Mouse (Mus musculus) gastrocnemius, postnatal 25 days (tissue): ENCODE measurements around the gene Igsf11. TPM values are rescaled to one million over a fixed set of nuclear protein-coding genes. Genes with fewer than 3 reads are reported as not detected.
"Not testable (repeated sequence)": the region's sequence is repeated elsewhere in the genome, so short reads cannot be mapped to it uniquely, and the experiment has no call there.

Experiments used
- DNase-seq: peaks from one replicate; pipeline ENCODE4 v3.0.0; 2022
- total RNA-seq, 2 experiments: library from RNA; stranded (reverse); gene quantifications; 1 replicate in 1 of 2; 2 replicates in 1 of 2; pipeline ENCODE4 v1.2.3; 2021

Gene Igsf11
- total RNA-seq, 2 experiments from 2014 or later: 0.21 to 0.43 TPM

DNA sequence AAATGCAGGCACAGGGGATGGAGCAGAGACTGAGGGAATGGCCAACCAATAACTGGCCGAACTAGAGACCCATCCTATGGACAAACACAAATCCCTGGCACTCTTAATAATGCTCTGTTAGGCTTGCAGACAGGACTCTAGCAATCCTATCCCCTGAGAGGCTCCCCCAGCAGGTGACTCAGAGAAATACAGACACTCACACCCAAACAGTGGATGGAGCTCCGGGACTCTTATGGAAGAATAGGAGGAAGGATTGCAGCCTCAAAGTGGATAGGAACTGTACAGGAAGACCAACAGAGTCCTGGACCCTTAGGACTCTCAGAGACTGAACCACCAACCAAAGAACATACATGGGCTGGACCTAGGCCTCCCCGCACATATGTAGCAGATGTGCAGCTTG lies 91.4 kb downstream of the Igsf11 start:
- DNase-seq: not testable (repeated sequence)

GRCm38 (mm10) chr16:38985411-38985810 lies 92.9 kb downstream of the Igsf11 start:
- DNase-seq: no peak

DNA sequence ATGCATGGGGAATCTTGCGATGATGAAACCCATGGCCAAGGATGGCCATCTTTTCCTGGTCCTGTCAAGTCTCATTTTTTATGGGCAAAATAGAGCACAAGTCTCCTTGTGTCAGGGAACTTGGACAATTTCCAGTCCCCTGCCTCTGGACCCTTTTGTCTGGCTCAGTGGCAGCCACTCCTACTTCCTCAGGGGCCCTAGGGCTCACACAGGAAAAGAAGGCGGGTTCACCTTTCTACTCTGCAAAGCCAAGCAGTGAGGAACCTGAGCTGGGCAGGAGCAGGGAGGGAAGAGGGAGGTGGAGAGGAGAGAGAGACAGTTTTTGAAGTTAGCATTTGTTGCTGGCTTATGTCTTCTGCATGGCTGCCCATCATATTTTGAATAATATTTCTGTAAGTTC lies 93.9 kb downstream of the Igsf11 start:
- DNase-seq: no peak

- DNase-seq: no peak
These were observed 101.2 kb downstream of the Igsf11 start for GRCm38 (mm10) chr16:38993711-38994110.

GRCm38 (mm10) chr16:38998496-38999258 lies 106.2 kb downstream of the Igsf11 start:
- DNase-seq: no peak

DNA sequence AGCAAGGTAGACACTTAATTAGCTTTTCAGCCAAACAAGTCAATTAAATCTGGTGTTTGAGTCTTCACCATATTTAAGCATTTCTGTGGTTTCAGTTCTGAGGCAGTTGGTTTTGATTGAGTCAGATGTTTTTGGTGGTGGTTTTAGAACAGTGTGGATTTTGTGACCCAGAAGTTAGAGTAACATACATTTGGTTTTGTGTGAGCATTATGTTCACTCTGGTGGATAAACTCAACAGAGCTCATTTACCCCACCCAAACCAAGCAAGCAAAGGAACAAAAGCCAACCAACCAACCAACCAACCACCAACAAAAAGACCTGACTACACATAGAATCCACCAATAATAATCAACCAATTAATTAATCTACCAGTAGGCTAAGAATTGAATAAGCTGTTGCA lies 106.8 kb downstream of the Igsf11 start:
- no peak for DNase-seq

GRCm38 (mm10) chr16:39006978-39007377 lies 114.5 kb downstream of the Igsf11 start:
- DNase-seq: no peak

DNA sequence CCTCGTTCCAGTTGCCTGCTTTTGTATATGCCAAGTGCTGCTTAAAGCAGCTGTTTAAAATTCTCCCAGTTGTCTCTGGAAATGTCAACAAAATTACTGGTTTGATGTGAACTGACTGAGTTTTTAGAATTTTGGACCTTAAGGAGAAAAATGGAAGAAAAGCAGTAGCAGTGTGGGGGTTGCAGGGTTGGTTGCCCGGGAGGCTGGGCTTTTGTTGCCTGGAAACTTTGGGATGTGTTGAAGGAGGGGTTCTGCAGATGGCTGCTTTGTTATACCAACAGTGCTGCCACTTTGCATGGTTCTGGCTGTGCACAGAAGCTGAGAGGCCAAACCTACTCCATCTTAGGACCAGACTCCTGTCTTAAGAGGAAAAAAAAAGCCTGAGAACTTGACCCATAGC lies 127.0 kb downstream of the Igsf11 start:
- no peak for DNase-seq

GRCm38 (mm10) chr16:39025989-39026736 lies 133.7 kb downstream of the Igsf11 start:
- DNase-seq: no peak

DNA sequence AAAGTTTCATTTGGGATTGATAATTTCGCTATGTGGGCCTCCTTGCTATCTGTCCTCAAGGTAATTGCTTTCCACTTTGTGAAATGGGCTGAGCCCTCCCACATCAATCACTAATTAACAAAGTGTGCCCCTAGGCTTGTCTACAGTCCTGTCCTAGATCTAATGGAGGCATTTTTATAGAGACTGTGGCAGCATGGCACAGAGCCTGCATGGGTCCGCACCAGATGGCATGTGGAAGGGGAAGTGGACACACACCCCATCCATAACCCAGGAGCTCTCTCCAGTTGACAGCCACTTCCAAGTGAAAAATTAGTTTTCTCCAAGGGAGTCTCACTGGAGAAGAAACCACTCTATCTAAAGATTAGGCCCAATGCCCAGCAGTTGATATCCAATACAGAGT lies 138.9 kb downstream of the Igsf11 start:
- no peak for DNase-seq

DNA sequence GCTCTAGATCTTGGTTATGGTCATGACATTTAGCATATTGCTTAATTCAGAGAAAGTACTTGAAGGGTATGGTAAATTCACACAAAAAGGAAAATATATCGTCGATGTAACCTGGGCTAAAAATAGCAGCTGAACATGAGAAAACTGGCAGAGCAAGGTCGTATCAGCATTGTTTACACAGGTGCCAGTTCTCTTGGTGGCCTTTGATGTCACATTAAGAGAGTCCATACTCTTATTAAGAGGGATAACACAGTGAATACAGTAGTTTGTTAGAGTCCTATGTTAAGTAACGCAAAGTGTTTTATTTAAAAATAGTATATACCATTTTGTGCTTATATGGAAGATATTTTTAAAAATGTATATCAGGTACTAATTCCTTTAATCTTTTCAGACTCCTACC lies 144.8 kb downstream of the Igsf11 start:
- DNase-seq: no peak

DNA sequence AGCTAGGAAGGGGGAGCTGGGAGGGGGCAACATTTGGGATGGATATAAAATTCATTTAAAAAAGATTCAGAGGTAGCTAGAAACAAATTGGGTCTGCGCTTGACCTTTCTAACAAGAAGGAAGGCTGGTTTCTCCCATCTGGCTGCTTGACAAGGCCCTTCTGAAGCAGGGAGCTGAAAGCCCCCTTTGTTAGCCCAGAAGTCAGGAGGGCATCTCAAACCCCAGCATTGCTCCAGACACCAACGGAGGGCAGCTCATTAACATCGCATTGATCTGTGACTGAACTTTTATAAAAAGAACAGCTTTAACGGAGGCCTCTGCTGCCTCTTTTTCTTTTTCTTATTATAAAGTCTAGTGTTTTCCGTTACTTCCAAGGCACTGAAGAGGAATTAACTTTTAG lies 151.9 kb downstream of the Igsf11 start:
- DNase-seq: no peak

DNA sequence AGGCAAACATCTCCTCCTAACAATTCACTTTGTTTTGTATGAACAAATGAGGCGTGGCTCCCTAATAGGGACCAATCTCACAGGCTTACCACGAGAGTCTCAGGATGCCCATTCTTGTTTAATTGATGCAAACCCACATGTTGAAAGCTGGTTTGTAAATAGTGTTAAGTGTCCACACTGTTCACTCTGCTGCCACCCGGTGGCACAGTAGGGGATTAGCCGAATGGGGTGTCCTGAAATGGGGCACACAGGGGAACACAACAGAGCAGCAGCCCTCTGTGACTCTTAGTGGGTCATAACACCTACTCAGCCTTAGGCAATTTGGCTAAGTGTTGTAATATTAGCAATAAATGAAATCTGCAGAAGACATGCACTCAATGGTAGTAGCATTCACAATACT lies 156.4 kb downstream of the Igsf11 start:
- no peak for DNase-seq

- DNase-seq: no peak
These were observed 160.5 kb downstream of the Igsf11 start for GRCm38 (mm10) chr16:39052971-39053370.

- DNase-seq: no peak
These were observed 161.3 kb downstream of the Igsf11 start for GRCm38 (mm10) chr16:39053779-39054178.

- DNase-seq: no peak
These were observed 163.6 kb downstream of the Igsf11 start for GRCm38 (mm10) chr16:39056061-39056460.

GRCm38 (mm10) chr16:39056961-39057360 lies 164.5 kb downstream of the Igsf11 start:
- no peak for DNase-seq

GRCm38 (mm10) chr16:39058869-39059268 lies 166.4 kb downstream of the Igsf11 start:
- no peak for DNase-seq

DNA sequence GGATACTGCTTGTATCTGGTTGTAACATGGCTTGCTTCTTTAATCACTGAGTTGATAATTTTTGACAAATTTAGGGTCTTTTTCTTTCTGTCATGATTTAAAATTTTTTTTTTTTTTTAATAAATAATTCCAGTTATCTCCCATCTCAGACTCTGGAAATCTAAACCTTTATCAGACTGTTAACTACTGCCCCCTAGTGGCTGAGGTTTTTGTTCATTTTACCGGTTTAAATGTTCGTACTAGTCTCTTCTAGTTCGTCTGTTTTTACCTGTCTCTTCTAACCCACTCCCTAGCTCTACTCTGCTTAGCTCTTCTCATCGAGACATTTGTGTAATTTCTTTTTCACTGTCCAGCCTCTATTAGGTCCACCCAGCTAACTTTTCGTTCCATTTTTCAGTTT lies 170.1 kb downstream of the Igsf11 start:
- DNase-seq: no peak

DNA sequence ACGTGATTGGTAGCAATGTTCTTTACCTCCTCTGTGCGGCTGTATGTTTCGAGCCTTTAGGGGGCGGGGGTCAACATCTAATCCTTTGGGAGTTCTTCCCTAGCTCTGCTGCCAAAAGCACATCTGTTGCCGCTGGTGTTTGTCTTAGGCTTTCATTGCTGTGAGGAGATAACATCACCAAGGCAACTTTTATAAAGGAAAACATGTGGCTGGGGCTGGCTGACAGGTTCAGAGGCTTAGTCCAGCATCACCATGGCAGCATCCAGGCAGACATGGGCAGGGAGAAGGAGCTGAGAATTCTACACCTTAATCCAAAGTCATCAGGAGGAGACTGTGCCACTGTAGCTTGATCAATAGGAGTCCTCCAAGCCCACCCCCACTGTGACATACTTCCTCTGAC lies 173.1 kb downstream of the Igsf11 start:
- DNase-seq: no peak

DNA sequence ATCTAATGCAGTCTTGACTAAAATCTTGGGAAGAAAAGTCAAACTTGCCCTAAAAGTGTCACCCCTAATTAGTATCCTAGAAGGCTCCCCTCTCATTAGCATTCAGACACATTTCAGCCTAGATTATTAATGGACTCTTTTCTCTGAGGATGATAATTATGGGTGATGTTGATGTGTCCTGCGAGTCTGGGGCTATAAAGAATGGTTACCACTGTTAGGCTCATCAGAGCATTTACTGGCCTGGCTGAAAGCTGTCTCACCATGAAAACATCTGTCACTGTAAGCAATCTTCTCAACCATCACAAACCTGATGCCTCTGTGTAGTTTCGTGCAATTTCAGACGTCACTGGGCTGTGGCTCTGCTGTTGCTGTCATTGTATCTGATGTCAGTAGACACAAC lies 179.0 kb downstream of the Igsf11 start:
- DNase-seq: no peak
